Mouse (Mus musculus): Measurements from ENCODE around the gene Dock3. TPM values are rescaled to one million over a fixed set of nuclear protein-coding genes. Genes with fewer than 3 reads are reported as not detected.
"Not testable (repeated sequence)": the region's sequence is repeated elsewhere in the genome, so short reads cannot be mapped to it uniquely, and the experiment has no call there.

Gene Dock3
- polyA plus RNA-seq, 1 experiment from 2014 or later, result 0.60 TPM

DNA sequence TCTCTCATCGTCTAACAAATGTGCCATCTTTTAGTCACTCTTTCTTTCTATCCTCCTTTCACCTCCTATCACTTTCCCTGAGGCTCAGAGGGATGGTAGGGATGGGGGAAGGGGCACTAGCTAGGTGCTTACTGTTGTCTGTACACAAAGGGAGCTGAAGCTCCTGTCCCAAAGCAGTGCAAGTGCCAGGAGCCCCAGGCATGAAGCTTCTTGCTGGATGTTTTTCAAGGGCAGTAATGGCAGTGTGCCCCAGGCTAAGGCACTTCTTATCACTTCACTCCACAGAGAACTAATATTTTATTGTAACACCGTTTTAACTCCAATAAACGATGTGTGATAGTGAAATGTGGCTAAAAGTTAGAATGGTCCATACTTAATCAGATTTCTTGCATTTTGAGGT lies 118.9 kb downstream of the Dock3 start:
- 45% methylated on average over 3 of the region's 3 CpGs for WGBS
- Histone ChIP-seq H3K4me1 (replicated peaks; ENCODE audit: control insufficient read depth, insufficient read depth, low read length) (no peaks in the 10 kb centered on the region), H3K4me3 (ENCODE audit: low read depth, low read length) (no peak overlapping the region), H3K4me2 (replicated peaks; ENCODE audit: low read depth) (no peak overlapping the region), H3K9ac (ENCODE audit: low read depth, low read length) (no peak overlapping the region), H3K36me3 (ENCODE audit: control insufficient read depth, insufficient read depth) (no peaks in the 10 kb centered on the region), H3K27ac (ENCODE audit: low read depth, low read length) (no peak overlapping the region), H3K27me3 (replicated peaks; ENCODE audit: control insufficient read depth, insufficient read depth, low read length) (no peaks in the 10 kb centered on the region), H3K9me3 (ENCODE audit: control insufficient read depth) (no peaks in the 10 kb centered on the region)
- no peak for ATAC-seq
- TF ChIP-seq CTCF (IDR thresholded peaks at IDR 0.05; ENCODE audit: low read depth), result no peak

DNA sequence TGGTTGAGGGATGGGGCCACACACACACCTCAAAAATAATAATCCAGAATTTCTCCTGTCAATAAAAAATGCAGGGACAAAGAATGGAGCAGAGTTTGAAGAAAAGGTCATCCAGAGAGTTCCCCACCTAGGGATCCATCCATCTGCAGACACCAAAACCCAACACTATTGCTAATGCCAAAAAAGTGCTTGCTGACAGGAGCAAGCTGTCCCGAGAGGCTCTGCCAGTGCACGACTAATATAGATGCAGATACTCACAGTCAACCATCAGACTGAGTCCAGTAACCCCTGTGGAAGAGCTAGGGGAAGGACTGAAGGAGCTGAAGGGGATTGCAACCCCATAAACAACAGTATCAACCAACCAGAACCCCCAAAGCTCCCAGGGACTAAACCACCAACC lies 119.7 kb downstream of the Dock3 start:
- no peak for ATAC-seq
- 60% methylated on average over 2 of the region's 2 CpGs for WGBS

DNA sequence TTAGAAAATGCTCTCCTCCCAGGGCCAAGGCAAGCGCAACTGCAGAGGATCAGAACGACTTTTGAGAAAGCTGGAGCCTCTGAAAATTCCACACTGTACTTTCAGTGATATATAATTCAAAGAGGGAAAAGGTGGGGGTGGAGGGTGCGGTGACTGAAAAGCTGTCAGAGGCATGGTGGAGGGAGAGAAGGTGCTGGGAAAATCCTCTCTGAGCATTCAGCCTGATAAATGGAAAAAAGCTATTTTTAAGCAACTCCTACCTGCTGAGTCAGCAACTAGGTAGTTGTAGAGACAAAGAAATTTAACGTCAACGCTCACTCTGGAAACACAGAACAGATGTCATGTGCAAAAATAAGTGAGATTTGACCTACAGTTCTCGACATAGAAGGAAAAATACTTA lies 132.2 kb downstream of the Dock3 start:
- Histone ChIP-seq H3K36me3 (ENCODE audit: control insufficient read depth, insufficient read depth) (no peaks in the 10 kb centered on the region), H3K4me1 (replicated peaks; ENCODE audit: control insufficient read depth, insufficient read depth, low read length) (no peaks in the 10 kb centered on the region), H3K9me3 (ENCODE audit: control insufficient read depth) (no peaks in the 10 kb centered on the region), H3K4me2 (replicated peaks; ENCODE audit: low read depth) (no peak overlapping the region), H3K9ac (ENCODE audit: low read depth, low read length) (no peak overlapping the region), H3K27me3 (replicated peaks; ENCODE audit: control insufficient read depth, insufficient read depth, low read length) (no peaks in the 10 kb centered on the region), H3K4me3 (ENCODE audit: low read depth, low read length) (no peak overlapping the region), H3K27ac (ENCODE audit: low read depth, low read length) (no peak overlapping the region)
- TF ChIP-seq CTCF (IDR thresholded peaks at IDR 0.05; ENCODE audit: low read depth), result no peak
- WGBS, result 72% methylated on average over 6 of the region's 6 CpGs
- no peak for ATAC-seq

More for the DNA sequence above, 119.7 kb downstream of the Dock3 start:
- H3K4me3 ChIP-seq (ENCODE audit: low read depth, low read length), result no peak overlapping the region
- no peaks in the 10 kb centered on the region for H3K36me3 ChIP-seq (ENCODE audit: control insufficient read depth, insufficient read depth)
- no peaks in the 10 kb centered on the region for H3K27me3 ChIP-seq (replicated peaks; ENCODE audit: control insufficient read depth, insufficient read depth, low read length)
- no peak for TF ChIP-seq CTCF (IDR thresholded peaks at IDR 0.05; ENCODE audit: low read depth)
- no peak overlapping the region for H3K27ac ChIP-seq (ENCODE audit: low read depth, low read length)
- H3K9me3 ChIP-seq (ENCODE audit: control insufficient read depth), result no peaks in the 10 kb centered on the region
- H3K4me2 ChIP-seq (replicated peaks; ENCODE audit: low read depth), result no peak overlapping the region
- H3K4me1 ChIP-seq (replicated peaks; ENCODE audit: control insufficient read depth, insufficient read depth, low read length), result no peaks in the 10 kb centered on the region
- no peak overlapping the region for H3K9ac ChIP-seq (ENCODE audit: low read depth, low read length)

DNA sequence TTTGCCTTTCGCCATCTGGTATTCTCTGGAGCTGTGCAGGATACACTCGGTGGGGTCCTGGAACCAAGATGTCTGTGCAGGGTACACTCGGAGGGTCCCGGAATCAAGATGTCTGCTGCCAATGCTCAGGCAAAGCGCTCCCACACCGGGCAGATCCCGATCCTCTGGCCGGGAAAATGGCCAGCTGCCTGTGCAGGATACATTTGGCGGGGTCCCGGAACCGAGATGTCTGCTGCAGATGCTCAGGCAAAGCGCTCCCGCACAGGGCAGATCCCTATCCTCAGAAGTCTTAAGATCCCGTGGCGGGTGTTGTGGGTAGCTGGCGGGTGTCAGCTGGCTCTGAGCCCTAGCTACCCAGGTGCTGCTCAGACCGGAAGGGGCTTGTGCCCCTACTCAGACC lies 142.3 kb downstream of the Dock3 start:
- H3K27me3 ChIP-seq (replicated peaks; ENCODE audit: control insufficient read depth, insufficient read depth, low read length); H3K27ac ChIP-seq (ENCODE audit: low read depth, low read length); H3K36me3 ChIP-seq (ENCODE audit: control insufficient read depth, insufficient read depth); H3K4me2 ChIP-seq (replicated peaks; ENCODE audit: low read depth); H3K9ac ChIP-seq (ENCODE audit: low read depth, low read length); H3K4me3 ChIP-seq (ENCODE audit: low read depth, low read length); H3K4me1 ChIP-seq (replicated peaks; ENCODE audit: control insufficient read depth, insufficient read depth, low read length); ATAC-seq; H3K9me3 ChIP-seq (ENCODE audit: control insufficient read depth): not testable (repeated sequence)
- WGBS, result 54% methylated on average over 17 of the region's 17 CpGs

DNA sequence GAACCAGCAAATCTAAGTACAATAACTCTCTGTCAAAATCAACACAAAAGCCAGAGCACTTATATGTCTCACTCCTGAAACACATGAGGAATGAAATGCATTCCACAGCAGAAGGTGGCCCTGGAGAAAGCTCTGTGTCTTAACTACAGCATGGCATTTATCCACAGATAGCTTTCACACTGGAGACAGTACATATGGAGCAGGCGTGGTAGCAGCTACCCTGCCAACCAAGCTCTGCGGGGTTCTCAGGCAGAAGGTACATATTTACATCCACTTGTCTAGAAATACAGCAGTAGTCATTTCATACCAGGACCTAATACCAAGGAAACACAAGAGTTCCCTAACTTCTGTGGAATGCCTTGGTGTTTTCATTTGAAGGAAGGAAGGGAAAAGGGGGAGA lies 144.2 kb downstream of the Dock3 start:
- H3K4me2 ChIP-seq (replicated peaks; ENCODE audit: low read depth), result no peak overlapping the region
- no peak for TF ChIP-seq CTCF (IDR thresholded peaks at IDR 0.05; ENCODE audit: low read depth)
- no peaks in the 10 kb centered on the region for H3K4me1 ChIP-seq (replicated peaks; ENCODE audit: control insufficient read depth, insufficient read depth, low read length)
- no peak overlapping the region for H3K27ac ChIP-seq (ENCODE audit: low read depth, low read length)
- H3K4me3 ChIP-seq (ENCODE audit: low read depth, low read length), result no peak overlapping the region
- H3K27me3 ChIP-seq (replicated peaks; ENCODE audit: control insufficient read depth, insufficient read depth, low read length), result no peaks in the 10 kb centered on the region
- H3K36me3 ChIP-seq (ENCODE audit: control insufficient read depth, insufficient read depth), result no peaks in the 10 kb centered on the region
- 63% methylated on average over 2 of the region's 2 CpGs for WGBS
- H3K9ac ChIP-seq (ENCODE audit: low read depth, low read length), result no peak overlapping the region
- H3K9me3 ChIP-seq (ENCODE audit: control insufficient read depth), result no peaks in the 10 kb centered on the region
- ATAC-seq, result no peak

DNA sequence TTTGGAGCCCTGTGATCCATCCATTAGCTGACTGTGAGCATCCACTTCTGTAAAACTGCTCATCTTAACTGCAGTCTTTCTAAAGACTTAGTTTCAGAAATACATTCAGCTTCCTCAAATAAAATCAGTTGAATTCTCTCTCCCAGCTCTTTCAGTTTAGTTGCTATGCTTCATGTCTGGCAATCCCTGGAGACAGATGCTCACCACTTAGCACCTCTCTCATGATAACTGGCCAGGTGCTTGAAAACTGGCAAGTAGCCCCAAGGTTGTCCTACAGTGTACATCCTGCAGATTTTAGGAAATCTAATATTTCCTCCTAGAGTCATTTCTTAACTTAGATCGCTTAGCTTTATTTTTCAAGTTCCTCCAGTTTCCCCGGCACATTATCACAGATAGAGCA lies 193.8 kb downstream of the Dock3 start:
- no peak for TF ChIP-seq CTCF (IDR thresholded peaks at IDR 0.05; ENCODE audit: low read depth)
- Histone ChIP-seq H3K27ac (ENCODE audit: low read depth, low read length) (no peak overlapping the region), H3K4me1 (replicated peaks; ENCODE audit: control insufficient read depth, insufficient read depth, low read length) (no peaks in the 10 kb centered on the region), H3K4me3 (ENCODE audit: low read depth, low read length) (no peak overlapping the region), H3K9ac (ENCODE audit: low read depth, low read length) (no peak overlapping the region), H3K36me3 (ENCODE audit: control insufficient read depth, insufficient read depth) (no peaks in the 10 kb centered on the region), H3K27me3 (replicated peaks; ENCODE audit: control insufficient read depth, insufficient read depth, low read length) (no peaks in the 10 kb centered on the region), H3K4me2 (replicated peaks; ENCODE audit: low read depth) (no peak overlapping the region), H3K9me3 (ENCODE audit: control insufficient read depth) (no peaks in the 10 kb centered on the region)
- WGBS, result 90% methylated on average over 2 of the region's 2 CpGs
- ATAC-seq, result no peak

DNA sequence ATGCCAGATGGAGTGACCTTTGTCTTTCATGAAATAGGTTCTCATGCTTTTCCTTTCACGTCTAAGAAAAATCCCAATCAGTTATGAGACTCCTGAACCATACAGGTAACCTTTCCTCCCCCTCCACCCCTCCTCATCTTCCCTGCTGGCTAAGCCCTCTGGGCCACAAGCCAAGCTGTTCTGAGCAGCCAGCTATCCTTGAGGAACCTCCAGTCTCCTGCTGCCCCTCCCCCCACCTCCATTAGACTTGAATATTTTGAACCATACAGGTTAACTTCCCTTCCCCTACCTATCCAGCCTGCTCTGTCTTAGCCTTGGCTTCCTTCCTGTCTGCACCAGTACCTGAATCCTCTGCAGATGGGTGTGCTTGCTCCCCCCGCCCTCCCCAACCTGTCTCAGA lies 204.1 kb downstream of the Dock3 start:
- no peak for ATAC-seq
- WGBS, result 71% methylated on average over 2 of the region's 2 CpGs
- no peaks in the 10 kb centered on the region for H3K36me3 ChIP-seq (ENCODE audit: control insufficient read depth, insufficient read depth)
- H3K4me3 ChIP-seq (ENCODE audit: low read depth, low read length), result no peak overlapping the region
- no peaks in the 10 kb centered on the region for H3K4me1 ChIP-seq (replicated peaks; ENCODE audit: control insufficient read depth, insufficient read depth, low read length)
- no peaks in the 10 kb centered on the region for H3K9me3 ChIP-seq (ENCODE audit: control insufficient read depth)
- H3K9ac ChIP-seq (ENCODE audit: low read depth, low read length), result no peak overlapping the region
- TF ChIP-seq CTCF (IDR thresholded peaks at IDR 0.05; ENCODE audit: low read depth), result no peak
- H3K27ac ChIP-seq (ENCODE audit: low read depth, low read length), result no peak overlapping the region
- no peak overlapping the region for H3K4me2 ChIP-seq (replicated peaks; ENCODE audit: low read depth)
- no peaks in the 10 kb centered on the region for H3K27me3 ChIP-seq (replicated peaks; ENCODE audit: control insufficient read depth, insufficient read depth, low read length)

Measured in intestine, postnatal 0 days (tissue).